Mouse (Mus musculus) E14TG2a.4 (cell line): Measurements from ENCODE around the gene Fbxw21.

ENCODE experiments used
- CTCF ChIP-seq: conservative IDR thresholded peaks from 2 replicates; pipeline ENCODE4 v1.5.1; 2014; ENCODE audit warnings: low read length
- POU5F1 ChIP-seq: IDR thresholded peaks from 2 replicates; pipeline ENCODE4 v1.6.1; 2014; ENCODE audit warnings: low read length, borderline replicate concordance

DNA sequence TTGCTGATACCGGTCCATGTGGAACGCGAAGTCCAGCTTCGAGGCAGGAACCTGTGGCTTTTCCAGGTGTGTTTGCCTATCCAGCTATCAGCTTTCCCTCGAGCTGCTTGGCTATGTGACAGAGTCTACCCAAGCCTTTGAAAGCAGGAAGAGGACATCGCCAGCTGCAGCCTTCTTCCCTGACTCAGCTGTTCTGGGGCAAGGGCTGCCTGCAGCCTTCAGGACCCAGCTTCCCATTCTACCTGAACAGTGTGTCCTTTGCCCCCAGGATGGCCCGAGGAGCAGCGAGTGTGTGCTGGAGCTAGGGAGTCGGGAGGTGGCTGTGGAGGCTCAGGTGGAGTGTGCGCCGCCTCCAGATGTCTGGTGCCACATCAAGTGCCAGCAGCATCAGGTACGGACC is 56.2 kb downstream of the Fbxw21 start:
- TF ChIP-seq CTCF (no peak), POU5F1 (no peak)
